Mouse (Mus musculus) forebrain, embryonic 14.5 days (tissue): ENCODE measurements around the gene Mrln. TPM values are rescaled to one million over a fixed set of nuclear protein-coding genes. Genes with fewer than 3 reads are reported as not detected.

ENCODE experiments used
- ATAC-seq: fragments of 200-750 bp; cut with Nextera tagmentation; 2 replicates; pipeline ENCODE4 v1.8.0; 2017; ENCODE audit warnings: mild to moderate bottlenecking, moderate library complexity
- DNase-seq: peaks from one replicate; pipeline ENCODE4 v3.0.0-alpha.2; 2015; ENCODE audit warnings: low spot score
- H3K27ac ChIP-seq: fragments of 300-500 bp; sonication (generic); 2 replicates; pipeline ENCODE4 v1.5.1; 2014; ENCODE audit warnings: low read depth, mild to moderate bottlenecking, control low read depth, low read length, moderate library complexity
- H3K27me3 ChIP-seq: fragments of 300-500 bp; sonication (generic); replicated peaks from 2 replicates; pipeline ENCODE4 v1.6.1; 2014; ENCODE audit warnings: low read length, control low read depth, mixed read lengths; ENCODE audit not compliant: control insufficient read depth, insufficient read depth
- H3K36me3 ChIP-seq: fragments of 300-500 bp; sonication (generic); 2 replicates; pipeline ENCODE4 v1.6.1; 2014; ENCODE audit warnings: low read length, control low read depth; ENCODE audit not compliant: control insufficient read depth, insufficient read depth
- H3K4me1 ChIP-seq: fragments of 300-500 bp; sonication (generic); 2 replicates; pipeline ENCODE4 v1.6.1; 2014; ENCODE audit warnings: antibody characterized with exemption, low read length, control low read depth; ENCODE audit not compliant: control insufficient read depth, insufficient read depth
- H3K4me2 ChIP-seq: fragments of 300-500 bp; sonication (generic); 2 replicates; pipeline ENCODE4 v1.6.1; 2014; ENCODE audit warnings: mild to moderate bottlenecking, control low read depth, low read length
- H3K4me3 ChIP-seq: fragments of 300-500 bp; sonication (generic); 2 replicates; pipeline ENCODE4 v1.5.1; 2014; ENCODE audit warnings: low read depth, low read length, control low read depth
- H3K9ac ChIP-seq: fragments of 300-500 bp; sonication (generic); 2 replicates; pipeline ENCODE4 v1.6.1; 2014; ENCODE audit warnings: mild to moderate bottlenecking, low read length, control low read depth, moderate library complexity
- H3K9me3 ChIP-seq: fragments of 300-500 bp; sonication (generic); replicated peaks from 2 replicates; pipeline ENCODE4 v1.6.1; 2016; ENCODE audit warnings: low read length, control low read depth, mixed read lengths; ENCODE audit not compliant: control insufficient read depth
- WGBS: fragments of 180-500 bp; shearing (Covaris S2); extraction: QIAGEN DNeasy Blood & Tissue Kit; methylation state at CpG from one replicate; pipeline ENCODE4 v1.1.7; 2014; 5-methylcytosine and 5-hydroxymethylcytosine counted together
- polyA plus RNA-seq: library from polyadenylated mRNA; unstranded; fragments of >200 nt; fragmentation: Nextera tagmentation; extraction: Ambion mirVana; gene quantifications from 2 replicates; pipeline ENCODE4 v1.2.1, GENCODE M21; 2014

Mrln gene
- polyA plus RNA-seq, 1 experiment from 2014 or later, result not detected

DNA sequence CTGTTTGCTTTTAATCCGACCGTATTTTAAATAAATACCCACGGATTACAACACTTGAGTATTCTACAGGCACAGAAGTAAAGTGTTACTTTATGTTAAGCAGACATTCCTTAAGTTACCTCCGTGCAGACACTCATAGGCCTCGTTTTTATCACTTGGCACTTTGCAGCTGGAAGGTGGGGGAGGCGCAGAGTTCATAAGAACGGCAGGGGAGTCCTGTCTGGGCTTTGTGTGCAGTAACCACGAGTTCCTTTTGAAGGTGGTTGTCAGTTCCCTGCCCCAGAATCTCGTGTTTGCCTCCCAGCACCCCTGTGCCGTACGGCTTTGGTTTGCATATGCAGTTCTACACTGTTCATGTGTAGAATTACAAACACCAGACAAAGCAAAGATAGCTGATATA lies 36.8 kb upstream of the Mrln start:
- DNase-seq (no peak), ATAC-seq (no peak)
- no peaks in the 10 kb centered on the region for H3K9me3 ChIP-seq
- H3K4me2 ChIP-seq, result no peak overlapping the region
- peaks cover 25% of the 10 kb centered on the region for H3K36me3 ChIP-seq
- H3K9ac ChIP-seq, result no peak overlapping the region
- no peaks in the 10 kb centered on the region for H3K27me3 ChIP-seq
- WGBS, result 77% methylated on average over 11 of the region's 11 CpGs
- no peak overlapping the region for H3K27ac ChIP-seq
- H3K4me3 ChIP-seq, result no peak overlapping the region
- 0 out of 2 replicates have a peak, but pooled peaks cover 4% of the 10 kb centered on the region for H3K4me1 ChIP-seq

- ATAC-seq (no peak), DNase-seq (no peak)
- H3K27ac ChIP-seq, result 0 out of 2 replicates have a peak overlapping the region, but pooled peaks have one; percentile 34
- H3K4me3 ChIP-seq, result no peak overlapping the region
- no peak overlapping the region for H3K9ac ChIP-seq
- H3K27me3 ChIP-seq, result no peaks in the 10 kb centered on the region
- peaks cover 25% of the 10 kb centered on the region for H3K36me3 ChIP-seq
- H3K9me3 ChIP-seq, result no peaks in the 10 kb centered on the region
- 95% methylated on average over 13 of the region's 13 CpGs for WGBS
- 0 out of 2 replicates have a peak, but pooled peaks cover 4% of the 10 kb centered on the region for H3K4me1 ChIP-seq
- no peak overlapping the region for H3K4me2 ChIP-seq
Observed at GRCm38 (mm10) chr10:70168396-70168795, 36.1 kb upstream of the Mrln start.

- ATAC-seq (no peak), DNase-seq (peak; percentile 16)
- H3K4me3 ChIP-seq, result no peak overlapping the region
Observed at GRCm38 (mm10) chr10:70169044-70169443, 35.4 kb upstream of the Mrln start.

GRCm38 (mm10) chr10:70173314-70173713 lies 31.1 kb upstream of the Mrln start:
- DNase-seq (peak; percentile 53), ATAC-seq (no peak)
- Histone ChIP-seq H3K4me3 (no peak overlapping the region), H3K27me3 (no peaks in the 10 kb centered on the region), H3K27ac (no peak overlapping the region), H3K9me3 (no peaks in the 10 kb centered on the region), H3K4me2 (no peak overlapping the region), H3K4me1 (no peaks in the 10 kb centered on the region), H3K36me3 (peaks cover 43% of the 10 kb centered on the region), H3K9ac (no peak overlapping the region)
- WGBS, result 65% methylated on average over 3 of the region's 3 CpGs

More at GRCm38 (mm10) chr10:70169044-70169443, 35.4 kb upstream of the Mrln start:
- WGBS, result 91% methylated on average over 18 of the region's 18 CpGs
- Histone ChIP-seq H3K4me1 (no peaks in the 10 kb centered on the region), H3K9ac (no peak overlapping the region), H3K27me3 (no peaks in the 10 kb centered on the region), H3K36me3 (peaks cover 26% of the 10 kb centered on the region), H3K9me3 (no peaks in the 10 kb centered on the region), H3K27ac (no peak overlapping the region; the same call in 1 of the 2 replicates), H3K4me2 (no peak overlapping the region)

GRCm38 (mm10) chr10:70174494-70175190 lies 29.8 kb upstream of the Mrln start:
- ATAC-seq (no peak), DNase-seq (no peak)
- H3K4me3 ChIP-seq, result no peak overlapping the region
- WGBS, result 90% methylated on average over 16 of the region's 16 CpGs
- H3K27me3 ChIP-seq, result no peaks in the 10 kb centered on the region
- peaks cover 34% of the 10 kb centered on the region for H3K36me3 ChIP-seq
- no peak overlapping the region for H3K27ac ChIP-seq
- H3K9me3 ChIP-seq, result no peaks in the 10 kb centered on the region
- H3K9ac ChIP-seq, result no peak overlapping the region
- H3K4me1 ChIP-seq, result no peaks in the 10 kb centered on the region
- no peak overlapping the region for H3K4me2 ChIP-seq

GRCm38 (mm10) chr10:70180727-70181126 lies 23.7 kb upstream of the Mrln start:
- Histone ChIP-seq H3K4me3 (no peak overlapping the region), H3K36me3 (peaks cover 19% of the 10 kb centered on the region), H3K27ac (no peak overlapping the region), H3K27me3 (no peaks in the 10 kb centered on the region), H3K4me2 (no peak overlapping the region), H3K4me1 (no peaks in the 10 kb centered on the region), H3K9me3 (no peaks in the 10 kb centered on the region), H3K9ac (no peak overlapping the region)
- no peak for ATAC-seq
- no peak for DNase-seq
- WGBS, result 94% methylated on average over 9 of the region's 9 CpGs

GRCm38 (mm10) chr10:70181279-70181972 lies 23.0 kb upstream of the Mrln start:
- Histone ChIP-seq H3K27me3 (no peaks in the 10 kb centered on the region), H3K4me2 (no peak overlapping the region), H3K4me3 (no peak overlapping the region), H3K9me3 (no peaks in the 10 kb centered on the region), H3K4me1 (no peaks in the 10 kb centered on the region), H3K9ac (no peak overlapping the region), H3K36me3 (peaks cover 14% of the 10 kb centered on the region), H3K27ac (no peak overlapping the region)
- 85% methylated on average over 11 of the region's 11 CpGs for WGBS
- ATAC-seq, result no peak
- DNase-seq, result no peak

GRCm38 (mm10) chr10:70183210-70184080 lies 21.0 kb upstream of the Mrln start:
- no peak for DNase-seq
- Histone ChIP-seq H3K27ac (no peak overlapping the region), H3K9ac (no peak overlapping the region), H3K9me3 (no peaks in the 10 kb centered on the region), H3K27me3 (no peaks in the 10 kb centered on the region), H3K36me3 (peaks cover 13% of the 10 kb centered on the region), H3K4me3 (no peak overlapping the region), H3K4me2 (no peak overlapping the region), H3K4me1 (no peaks in the 10 kb centered on the region)
- ATAC-seq, result no peak
- WGBS, result 56% methylated on average over 15 of the region's 15 CpGs
